8 mouse cellular contexts compared by ENCODE assay signal in the genomic region with DNA sequence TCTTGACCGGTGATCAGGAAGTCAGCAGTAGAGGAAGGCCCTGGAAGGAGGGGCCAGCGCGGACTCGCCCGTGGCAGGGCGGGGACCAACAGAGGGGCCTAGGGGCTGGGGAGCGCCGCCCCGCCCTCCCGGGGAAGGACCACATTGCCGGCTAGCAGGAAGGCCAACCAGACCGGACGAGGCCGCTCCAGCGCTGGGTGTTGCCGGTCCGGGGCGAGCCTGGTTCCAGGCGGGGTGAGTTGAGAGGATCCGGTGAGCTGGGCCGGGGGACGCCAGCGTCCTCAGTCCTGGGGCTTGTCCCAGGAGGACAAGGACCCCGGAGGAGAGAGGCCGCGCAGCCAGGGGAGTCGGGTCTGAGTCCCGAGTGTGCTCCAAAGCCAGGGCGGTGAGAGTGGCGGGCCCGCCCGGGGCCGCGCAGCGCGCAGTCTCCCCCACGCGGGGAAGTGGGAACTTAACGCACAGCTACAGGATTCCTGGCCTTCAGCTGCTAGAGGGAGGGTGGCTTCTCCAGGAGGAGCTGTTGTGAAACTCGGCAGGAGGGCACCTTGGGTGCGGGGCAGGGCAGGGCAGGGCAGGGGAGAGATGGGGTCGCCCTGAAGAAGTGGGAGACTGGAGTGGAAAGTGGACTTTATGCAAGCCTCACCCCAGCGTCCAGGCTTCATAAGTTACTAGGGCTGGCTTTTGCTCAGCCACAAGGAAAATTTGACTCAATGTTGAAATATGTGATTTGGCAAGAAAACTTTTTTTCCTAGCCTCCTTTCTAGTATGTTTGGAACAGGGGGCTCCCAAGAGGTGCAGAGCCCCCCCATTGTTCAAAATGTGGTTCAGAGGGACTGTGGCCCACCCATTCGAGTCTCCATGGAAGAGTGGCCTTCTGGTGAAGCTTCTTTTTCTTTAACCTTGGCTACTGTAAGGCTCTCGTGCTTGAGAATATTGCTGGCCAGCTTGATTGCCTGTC. TPM values are rescaled to one million over a fixed set of nuclear protein-coding genes. Genes with fewer than 3 reads are reported as not detected.
A peak's percentile ranks its signal among the peaks of the same experiment; 100 is the strongest.
DNase-seq lines count a peak whose midpoint lies in the region; ATAC-seq and TF ChIP-seq lines count a peak whose summit lies in the region.

No protein-coding gene starts in this region.

- TF ChIP-seq POLR2A in spleen, adult 2 months (IDR thresholded peaks at IDR 0.05; ENCODE audit: low read depth, low read length), result peak; percentile 95

- H3K4me1 ChIP-seq in embryonic facial prominence, embryonic 12.5 days, result peaks cover 27% of the 10 kb centered on the region
- peaks cover 10% of the 10 kb centered on the region for H3K4me1 ChIP-seq in midbrain, postnatal 0 days (ENCODE audit: insufficient read depth, low read length)
- peaks cover 20% of the 10 kb centered on the region for H3K4me1 ChIP-seq in spleen, adult 2 months (ENCODE audit: control insufficient read depth, insufficient read depth, insufficient read length)

- peak overlapping the region; percentile 71 for H3K4me3 ChIP-seq in embryonic facial prominence, embryonic 12.5 days
- H3K4me3 ChIP-seq in midbrain, postnatal 0 days (ENCODE audit: low read depth, low read length), result peak overlapping the region; percentile 59
- H3K4me3 ChIP-seq in spleen, adult 2 months (ENCODE audit: extremely low read depth, insufficient read depth, insufficient read length), result peak overlapping the region; percentile 70

- H3K27ac ChIP-seq in embryonic facial prominence, embryonic 12.5 days, result peak overlapping the region; percentile 88
- peak overlapping the region; percentile 70 for H3K27ac ChIP-seq in midbrain, postnatal 0 days (ENCODE audit: low read depth, low read length)
- peak overlapping the region; percentile 98 for H3K27ac ChIP-seq in spleen, adult 2 months (ENCODE audit: insufficient read depth, low read length)

- peaks cover 24% of the 10 kb centered on the region for H3K36me3 ChIP-seq in embryonic facial prominence, embryonic 12.5 days
- peaks cover 3% of the 10 kb centered on the region; the same call in 1 of the 2 replicates for H3K36me3 ChIP-seq in midbrain, postnatal 0 days (ENCODE audit: insufficient read depth, low read length)
- peaks cover 18% of the 10 kb centered on the region for H3K36me3 ChIP-seq in spleen, adult 2 months (ENCODE audit: control insufficient read depth, insufficient read depth, low read length)

- H3K4me2 ChIP-seq in embryonic facial prominence, embryonic 12.5 days (replicated peaks), result peak overlapping the region; percentile 79
- peak overlapping the region; percentile 93 for H3K4me2 ChIP-seq in midbrain, postnatal 0 days (ENCODE audit: low read depth, low read length, poor library complexity, severe bottlenecking)

- no peaks in the 10 kb centered on the region for H3K27me3 ChIP-seq in embryonic facial prominence, embryonic 12.5 days
- no peaks in the 10 kb centered on the region for H3K27me3 ChIP-seq in midbrain, postnatal 0 days (ENCODE audit: insufficient read depth, low read length)
- no peaks in the 10 kb centered on the region for H3K27me3 ChIP-seq in spleen, adult 2 months (ENCODE audit: control insufficient read depth, insufficient read depth, low read length)

- peak overlapping the region; percentile 89 for H3K9ac ChIP-seq in embryonic facial prominence, embryonic 12.5 days
- peak overlapping the region; percentile 72 for H3K9ac ChIP-seq in midbrain, postnatal 0 days (replicated peaks; ENCODE audit: low read length, poor library complexity, severe bottlenecking)

- no peaks in the 10 kb centered on the region for H3K9me3 ChIP-seq in embryonic facial prominence, embryonic 12.5 days
- no peaks in the 10 kb centered on the region for H3K9me3 ChIP-seq in midbrain, postnatal 0 days (ENCODE audit: low read length)

- ATAC-seq in embryonic facial prominence, embryonic 12.5 days (ENCODE audit: insufficient number of reproducible peaks, insufficient read depth, low FRiP score, low TSS enrichment), result peak; percentile 93
- peak; percentile 85 for ATAC-seq in midbrain, postnatal 0 days (ENCODE audit: low FRiP score)

- peak; percentile 54 for TF ChIP-seq CTCF in midbrain, postnatal 0 days (IDR thresholded peaks at IDR 0.05)
- peak; percentile 20; the same call in 1 of the 2 replicates for TF ChIP-seq CTCF in spleen, adult 2 months (IDR thresholded peaks at IDR 0.05; ENCODE audit: extremely low read depth, insufficient read depth, insufficient read length, insufficient replicate concordance)

- 3% methylated on average over 43 of the region's 45 CpGs for WGBS in embryonic facial prominence, embryonic 12.5 days
- 5% methylated on average over 45 of the region's 45 CpGs for WGBS in midbrain, postnatal 0 days
- WGBS in spleen, adult 2 months, result under 1% methylated on average over 44 of the region's 45 CpGs

- DNase-seq in 416B (ENCODE audit: low read depth) (peak; percentile 89), liver (peak; percentile 94)
- DNase-seq in adrenal gland, postnatal 36 days, result peak; percentile 94 to 97
- peak; percentile 94 to 97 for DNase-seq in heart, adult 18-20 months
- DNase-seq in kidney, adult 11 months, result peak; percentile 92
- peak; percentile 66 for DNase-seq in midbrain, postnatal 0 days (ENCODE audit: low spot score)
- DNase-seq in spleen, adult 2 months (ENCODE audit: low read depth in 1 of 2, low spot score in 2 of 2), result peak; percentile 39 to 93

RNA-seq across cellular contexts. Expression of gene Mgat1, which starts 6.7 kb away (rescaled TPM):
- total RNA-seq in adrenal gland, postnatal 36 days (2021), result 100 to 1,000 TPM; 113 to 135 TPM
- 46.6 and 49.9 TPM in 2 replicates for polyA plus RNA-seq in embryonic facial prominence, embryonic 12.5 days (2016; fragmentation: Nextera tagmentation; extraction: Ambion mirVana)
- 10 to 100 TPM; 67.1 TPM for total RNA-seq in heart, adult 18-20 months (2021)
- 88.1 and 102 TPM in 2 replicates for total RNA-seq in midbrain, postnatal 0 days (2014; rRNA removed)
- 33.9 and 35.4 TPM in 2 replicates for polyA plus RNA-seq in midbrain, postnatal 0 days (2015; fragmentation: Nextera tagmentation; extraction: Ambion mirVana)
- 222 and 255 TPM in 2 replicates for polyA plus RNA-seq in spleen, adult 2 months (2012; rRNA removed)

RNA-seq across cellular contexts. Expression of gene Olfr1393, which starts 27.4 kb away (rescaled TPM):
- total RNA-seq in adrenal gland, postnatal 36 days (2021), result not detected
- 0.08 TPM in 1 of 2 replicates, not detected in the other for polyA plus RNA-seq in embryonic facial prominence, embryonic 12.5 days (2016; fragmentation: Nextera tagmentation; extraction: Ambion mirVana)
- total RNA-seq in heart, adult 18-20 months (2021), result under 1 TPM; 0.41 to 0.69 TPM
- 0.19 and 1.4 TPM in 2 replicates for total RNA-seq in midbrain, postnatal 0 days (2014; rRNA removed)
- 0.21 TPM in 1 of 2 replicates, not detected in the other for polyA plus RNA-seq in midbrain, postnatal 0 days (2015; fragmentation: Nextera tagmentation; extraction: Ambion mirVana)
- 0.06 TPM in 2 replicates for polyA plus RNA-seq in spleen, adult 2 months (2012; rRNA removed)

RNA-seq across cellular contexts. Expression of gene Olfr1392, which starts 34.4 kb away (rescaled TPM):
- total RNA-seq in adrenal gland, postnatal 36 days (2021), result not detected
- polyA plus RNA-seq in embryonic facial prominence, embryonic 12.5 days (2016; fragmentation: Nextera tagmentation; extraction: Ambion mirVana), result not detected in 2 replicates
- not detected for total RNA-seq in heart, adult 18-20 months (2021)
- total RNA-seq in midbrain, postnatal 0 days (2014; rRNA removed), result 0.52 and 0.60 TPM in 2 replicates
- 0.14 TPM in 1 of 2 replicates, not detected in the other for polyA plus RNA-seq in midbrain, postnatal 0 days (2015; fragmentation: Nextera tagmentation; extraction: Ambion mirVana)
- polyA plus RNA-seq in spleen, adult 2 months (2012; rRNA removed), result not detected in 2 replicates

RNA-seq across cellular contexts. Expression of gene Zfp62, which starts 47.6 kb away (rescaled TPM):
- total RNA-seq in adrenal gland, postnatal 36 days (2021), result 10 to 100 TPM; 29.7 to 33.3 TPM
- polyA plus RNA-seq in embryonic facial prominence, embryonic 12.5 days (2016; fragmentation: Nextera tagmentation; extraction: Ambion mirVana), result 49.4 and 53.9 TPM in 2 replicates
- 10 to 100 TPM; 27.6 to 32.6 TPM for total RNA-seq in heart, adult 18-20 months (2021)
- 25.6 and 40.2 TPM in 2 replicates for total RNA-seq in midbrain, postnatal 0 days (2014; rRNA removed)
- 26.0 and 26.6 TPM in 2 replicates for polyA plus RNA-seq in midbrain, postnatal 0 days (2015; fragmentation: Nextera tagmentation; extraction: Ambion mirVana)
- polyA plus RNA-seq in spleen, adult 2 months (2012; rRNA removed), result 1.4 and 2.4 TPM in 2 replicates

RNA-seq across cellular contexts. Expression of gene Olfr10, which starts 53.8 kb away (rescaled TPM):
- not detected for total RNA-seq in adrenal gland, postnatal 36 days (2021)
- polyA plus RNA-seq in embryonic facial prominence, embryonic 12.5 days (2016; fragmentation: Nextera tagmentation; extraction: Ambion mirVana), result not detected in 2 replicates
- total RNA-seq in heart, adult 18-20 months (2021), result not detected
- total RNA-seq in midbrain, postnatal 0 days (2014; rRNA removed), result 0.09 TPM in 1 of 2 replicates, not detected in the other
- polyA plus RNA-seq in midbrain, postnatal 0 days (2015; fragmentation: Nextera tagmentation; extraction: Ambion mirVana), result not detected in 2 replicates
- not detected in 2 replicates for polyA plus RNA-seq in spleen, adult 2 months (2012; rRNA removed)

Comparison
In these comparisons a context has a peak if more than half of its experiments do, and no peak if none do; other contexts are left out.
1. Peak in every context shown above with its lines: DNase-seq, ATAC-seq, H3K4me3 ChIP-seq and H3K27ac ChIP-seq.